Mouse (Mus musculus): ENCODE data around the gene Hpse2.

Hpse2 gene

GRCm38 (mm10) chr19:42741884-42742283 is 646.3 kb downstream of the Hpse2 start:
- Histone ChIP-seq H3K36me3 (ENCODE audit: control insufficient read depth, insufficient read depth, low read length, poor library complexity, severe bottlenecking) (no peaks in the 10 kb centered on the region), H3K27me3 (ENCODE audit: control insufficient read depth, insufficient read depth, low read length, poor library complexity, severe bottlenecking) (no peaks in the 10 kb centered on the region)
- no peak for DNase-seq (ENCODE audit: low read depth, low spot score)

GRCm38 (mm10) chr19:42740163-42740899 is 647.8 kb downstream of the Hpse2 start:
- Histone ChIP-seq H3K36me3 (ENCODE audit: control insufficient read depth, insufficient read depth, low read length, poor library complexity, severe bottlenecking) (no peaks in the 10 kb centered on the region), H3K27me3 (ENCODE audit: control insufficient read depth, insufficient read depth, low read length, poor library complexity, severe bottlenecking) (no peaks in the 10 kb centered on the region)
- no peak for DNase-seq (ENCODE audit: low read depth, low spot score)

- H3K36me3 ChIP-seq (ENCODE audit: control insufficient read depth, insufficient read depth, low read length, poor library complexity, severe bottlenecking), result no peaks in the 10 kb centered on the region
- DNase-seq (ENCODE audit: low read depth, low spot score), result no peak
- H3K27me3 ChIP-seq (ENCODE audit: control insufficient read depth, insufficient read depth, low read length, poor library complexity, severe bottlenecking), result no peaks in the 10 kb centered on the region
These were observed 648.4 kb downstream of the Hpse2 start for GRCm38 (mm10) chr19:42739734-42740133.

- no peaks in the 10 kb centered on the region for H3K36me3 ChIP-seq (ENCODE audit: control insufficient read depth, insufficient read depth, low read length, poor library complexity, severe bottlenecking)
- no peak for DNase-seq (ENCODE audit: low read depth, low spot score)
These were observed 650.4 kb downstream of the Hpse2 start for GRCm38 (mm10) chr19:42737753-42738152.

More at GRCm38 (mm10) chr19:42737753-42738152, 650.4 kb downstream of the Hpse2 start:
- H3K27me3 ChIP-seq (ENCODE audit: control insufficient read depth, insufficient read depth, low read length, poor library complexity, severe bottlenecking), result no peaks in the 10 kb centered on the region

All from splenic B cell, adult 2 months (primary cell).